Mouse (Mus musculus) frontal cortex, postnatal 10 days (tissue): Measurements from ENCODE around the gene Fah.

ENCODE experiments used
- DNase-seq, 2 experiments: peaks; one replicate each; pipeline ENCODE4 v3.0.0; 2022; ENCODE audit warnings: low spot score in 2 of 2, mixed read lengths in 1 of 2

Gene Fah

GRCm38 (mm10) chr7:84606293-84606749 lies at the start of gene Fah:
Gene Fah, minus strand, starts transcription at chr7:84606722.
- DNase-seq = no peak

- DNase-seq = no peak
Observed at GRCm38 (mm10) chr7:84652740-84653139, 46.2 kb upstream of the Fah start.

GRCm38 (mm10) chr7:84651987-84652321 lies 45.4 kb upstream of the Fah start:
- no peak for DNase-seq

GRCm38 (mm10) chr7:84651303-84651986 lies 44.9 kb upstream of the Fah start:
- no peak for DNase-seq

GRCm38 (mm10) chr7:84649016-84649415 lies 42.5 kb upstream of the Fah start:
- no peak for DNase-seq

- DNase-seq = no peak
Observed at GRCm38 (mm10) chr7:84646256-84646655, 39.7 kb upstream of the Fah start.

GRCm38 (mm10) chr7:84643270-84643998 lies 36.9 kb upstream of the Fah start:
- no peak for DNase-seq

- no peak for DNase-seq
Observed at GRCm38 (mm10) chr7:84642159-84642928, 35.8 kb upstream of the Fah start.

GRCm38 (mm10) chr7:84636939-84637338 lies 30.4 kb upstream of the Fah start:
- DNase-seq = no peak

- no peak for DNase-seq
Observed at GRCm38 (mm10) chr7:84631878-84632277, 25.4 kb upstream of the Fah start.

GRCm38 (mm10) chr7:84623718-84624117 lies 17.2 kb upstream of the Fah start:
- no peak for DNase-seq

- DNase-seq = no peak
Observed at GRCm38 (mm10) chr7:84620956-84621355, 14.4 kb upstream of the Fah start.

- no peak for DNase-seq
Observed at GRCm38 (mm10) chr7:84618951-84619350, 12.4 kb upstream of the Fah start.

GRCm38 (mm10) chr7:84612445-84612844 lies 5.9 kb upstream of the Fah start:
- DNase-seq = no peak

GRCm38 (mm10) chr7:84611609-84612008 lies 5.1 kb upstream of the Fah start:
- DNase-seq = no peak

- peak; percentile 59 to 65 for DNase-seq
Observed at GRCm38 (mm10) chr7:84605704-84606292, 724 bp downstream of the Fah start.

- DNase-seq = no peak
Observed at GRCm38 (mm10) chr7:84605033-84605687, 1.4 kb downstream of the Fah start.

GRCm38 (mm10) chr7:84604501-84604900 lies 2.0 kb downstream of the Fah start:
- no peak for DNase-seq

- DNase-seq = no peak
Observed at GRCm38 (mm10) chr7:84601331-84601730, 5.2 kb downstream of the Fah start.

- no peak for DNase-seq
Observed at GRCm38 (mm10) chr7:84600631-84601030, 5.9 kb downstream of the Fah start.

GRCm38 (mm10) chr7:84596633-84597032 lies 9.9 kb downstream of the Fah start:
- DNase-seq = no peak

GRCm38 (mm10) chr7:84596002-84596401 lies 10.5 kb downstream of the Fah start:
- no peak for DNase-seq
